8 mouse cellular contexts compared by ENCODE assay signal in the genomic region with DNA sequence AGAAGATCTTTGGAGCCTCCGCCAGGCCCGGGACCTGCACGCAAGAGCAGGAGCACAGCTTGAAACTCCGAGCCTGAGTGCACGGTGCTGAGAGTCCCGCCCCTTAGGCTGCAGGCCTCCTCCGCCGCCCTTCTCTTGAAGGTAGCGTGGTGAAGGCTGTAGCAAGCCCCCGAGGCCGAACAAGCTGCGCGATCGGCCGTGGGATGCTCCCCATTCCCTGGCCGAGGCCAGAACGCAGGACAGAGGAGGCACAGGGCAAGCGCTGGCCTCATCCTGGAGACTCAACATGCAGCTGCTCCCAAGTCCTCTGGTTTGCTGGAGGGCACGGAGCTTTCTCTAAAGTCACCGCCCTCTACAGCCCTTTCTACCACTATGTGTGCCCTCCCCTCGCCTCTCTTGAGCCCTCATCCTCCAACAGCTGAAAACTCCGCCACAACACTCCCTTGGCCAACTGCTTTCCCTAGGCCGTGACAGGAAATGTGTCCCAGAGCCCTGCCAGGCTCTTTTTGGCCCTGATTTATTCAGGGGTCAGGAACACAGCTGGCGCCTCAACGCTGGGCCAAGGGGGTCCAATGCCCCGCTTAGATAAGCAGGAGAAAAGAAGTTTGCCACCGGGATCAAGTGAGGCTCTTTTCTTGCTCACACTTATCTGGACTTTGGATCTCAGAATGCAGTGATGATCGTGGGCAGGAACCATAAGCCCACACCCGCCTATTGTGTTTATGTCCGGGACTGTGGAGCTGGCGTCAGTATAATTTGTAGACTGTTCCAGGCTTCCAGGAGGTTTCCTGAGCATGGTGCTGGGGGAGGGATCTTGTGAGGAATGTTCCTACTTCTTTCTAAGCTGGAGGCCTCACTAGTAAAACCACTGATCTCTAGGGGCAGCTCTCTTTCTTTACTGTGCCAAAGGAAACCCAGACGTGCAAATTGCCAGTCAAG. TPM values are rescaled to one million over a fixed set of nuclear protein-coding genes. Genes with fewer than 3 reads are reported as not detected.
DNase-seq lines count a peak whose midpoint lies in the region; ATAC-seq and TF ChIP-seq lines count a peak whose summit lies in the region.

A gene (minus strand): TSS at position 728 of the 939 bp plus-strand sequence.

- H3K4me1 ChIP-seq in E14TG2a.4 (replicated peaks; ENCODE audit: low read depth, low read length), result peaks cover 18% of the 10 kb centered on the region
- H3K4me1 ChIP-seq in forebrain, embryonic 12.5 days, result peaks cover 14% of the 10 kb centered on the region
- H3K4me1 ChIP-seq in stomach, embryonic 14.5 days (ENCODE audit: control insufficient read depth, insufficient read depth, low read length), result 0 out of 2 replicates have a peak, but pooled peaks cover 3% of the 10 kb centered on the region

- intact Hi-C loops in heart, postnatal 14 days (cut with DNase I), result loop anchor here (5.0 kb wide), 4 partner anchors 52 to 268 kb away; no protein-coding TSS in a partner anchor

- peak within 1 kb of the TSS; percentile 63 for H3K4me2 ChIP-seq in forebrain, embryonic 12.5 days
- H3K4me2 ChIP-seq in stomach, embryonic 14.5 days (replicated peaks; ENCODE audit: low read depth, low read length), result peak within 1 kb of the TSS; percentile 57

- H3K36me3 ChIP-seq in E14TG2a.4 (ENCODE audit: insufficient read depth, low read length), result no peaks in the 10 kb centered on the region
- no peaks in the 10 kb centered on the region for H3K36me3 ChIP-seq in forebrain, embryonic 12.5 days (replicated peaks)
- H3K36me3 ChIP-seq in stomach, embryonic 14.5 days (ENCODE audit: control insufficient read depth, insufficient read depth, low read length), result no peaks in the 10 kb centered on the region

- DNase-seq in adrenal gland, adult (ENCODE audit: inconsistent age in 2 of 2, low spot score in 1 of 2), result peak; percentile 51 to 73
- DNase-seq in heart, postnatal 14 days, result peak; percentile 48 to 49
- DNase-seq in kidney, postnatal 25 days, result peak; percentile 66 to 83
- peak; percentile 74 to 90 for DNase-seq in lung, postnatal 4 days
- DNase-seq in left cerebral cortex, adult 11 months (ENCODE audit: low spot score), result no peak

- peaks cover 35% of the 10 kb centered on the region for H3K27me3 ChIP-seq in E14TG2a.4 (ENCODE audit: insufficient read depth, low read length)
- H3K27me3 ChIP-seq in forebrain, embryonic 12.5 days, result peaks cover 19% of the 10 kb centered on the region
- no peaks in the 10 kb centered on the region for H3K27me3 ChIP-seq in stomach, embryonic 14.5 days (ENCODE audit: control insufficient read depth, insufficient read depth, low read length)

- TF ChIP-seq CTCF in E14TG2a.4 (conservative IDR thresholded peaks at IDR 0.05; ENCODE audit: low read length), result no peak

- peak; percentile 85 for ATAC-seq in forebrain, embryonic 12.5 days (ENCODE audit: low FRiP score)
- peak; percentile 84 for ATAC-seq in stomach, embryonic 14.5 days (ENCODE audit: insufficient number of reproducible peaks, insufficient read depth, low FRiP score, low read depth)

- peak within 1 kb of the TSS; percentile 52 for H3K9ac ChIP-seq in forebrain, embryonic 12.5 days
- H3K9ac ChIP-seq in stomach, embryonic 14.5 days (replicated peaks; ENCODE audit: low read depth, low read length), result peak within 1 kb of the TSS; percentile 40; the same call in 1 of the 2 replicates

- WGBS in forebrain, embryonic 12.5 days, result 8% methylated on average over 32 of the region's 32 CpGs
- WGBS in stomach, embryonic 14.5 days, result 6% methylated on average over 32 of the region's 32 CpGs

- peak within 1 kb of the TSS; percentile 70 for H3K4me3 ChIP-seq in E14TG2a.4 (replicated peaks; ENCODE audit: low read length)
- H3K4me3 ChIP-seq in forebrain, embryonic 12.5 days (replicated peaks), result peak within 1 kb of the TSS; percentile 37
- H3K4me3 ChIP-seq in stomach, embryonic 14.5 days (ENCODE audit: low read depth, low read length), result peak within 1 kb of the TSS; percentile 38

- no peak within 1 kb of the TSS for H3K27ac ChIP-seq in forebrain, embryonic 12.5 days
- H3K27ac ChIP-seq in stomach, embryonic 14.5 days (ENCODE audit: low read length), result peak within 1 kb of the TSS; percentile 68; the same call in 1 of the 2 replicates

- no peaks in the 10 kb centered on the region for H3K9me3 ChIP-seq in E14TG2a.4 (ENCODE audit: low read length)
- no peaks in the 10 kb centered on the region for H3K9me3 ChIP-seq in forebrain, embryonic 12.5 days
- H3K9me3 ChIP-seq in stomach, embryonic 14.5 days (ENCODE audit: control insufficient read depth, low read depth, low read length), result no peaks in the 10 kb centered on the region

RNA-seq across cellular contexts. Expression of the gene that starts here (rescaled TPM):
- 4.6 and 5.5 TPM in 2 replicates for polyA plus RNA-seq in forebrain, embryonic 12.5 days (2016; fragmentation: Nextera tagmentation; extraction: Ambion mirVana)
- 10 to 100 TPM; 22.1 to 25.9 TPM for total RNA-seq in heart, postnatal 14 days (2021)
- polyA plus RNA-seq in stomach, embryonic 14.5 days (2014; fragmentation: Nextera tagmentation; extraction: Ambion mirVana), result 8.0 and 9.3 TPM in 2 replicates
